ENCODE assay signal across 8 mouse cellular contexts in genomic region chr16:91561099-91561498, GRCm38 (mm10). TPM values are rescaled to one million over a fixed set of nuclear protein-coding genes. Genes with fewer than 3 reads are reported as not detected.
DNase-seq lines count a peak whose midpoint lies in the region; ATAC-seq and TF ChIP-seq lines count a peak whose summit lies in the region.

No protein-coding gene starts in this region.

- no peak overlapping the region for H3K9ac ChIP-seq in forebrain, embryonic 14.5 days (ENCODE audit: low read length)

- no peak overlapping the region for H3K4me2 ChIP-seq in forebrain, embryonic 14.5 days (ENCODE audit: low read length)

- peak; percentile 48; the same call in 1 of the 2 replicates for ATAC-seq in forebrain, embryonic 14.5 days

- peaks cover 66% of the 10 kb centered on the region for H3K79me2 ChIP-seq in macrophage (ENCODE audit: inconsistent target)

- H3K36me3 ChIP-seq in forebrain, embryonic 14.5 days (ENCODE audit: control insufficient read depth, insufficient read depth, low read length) = peaks cover 33% of the 10 kb centered on the region
- peaks cover 69% of the 10 kb centered on the region for H3K36me3 ChIP-seq in macrophage (ENCODE audit: inconsistent target)

- no peaks in the 10 kb centered on the region for H3K27me3 ChIP-seq in forebrain, embryonic 14.5 days (replicated peaks; ENCODE audit: control insufficient read depth, insufficient read depth, low read length)

- no peak overlapping the region for H3K4me3 ChIP-seq in gastrocnemius, adult 2 months
- no peak overlapping the region for H3K4me3 ChIP-seq in forebrain, embryonic 14.5 days (ENCODE audit: low read depth, low read length)
- no peak overlapping the region for H3K4me3 ChIP-seq in macrophage (ENCODE audit: inconsistent target)

- H3K9me3 ChIP-seq in forebrain, embryonic 14.5 days (replicated peaks; ENCODE audit: control insufficient read depth, low read length) = no peaks in the 10 kb centered on the region

- H3K4me1 ChIP-seq in forebrain, embryonic 14.5 days (ENCODE audit: control insufficient read depth, insufficient read depth, low read length) = no peaks in the 10 kb centered on the region

- H3K27ac ChIP-seq in gastrocnemius, adult 2 months = no peak overlapping the region
- H3K27ac ChIP-seq in forebrain, embryonic 14.5 days (ENCODE audit: low read depth, low read length) = no peak overlapping the region
- H3K27ac ChIP-seq in macrophage = peak overlapping the region; percentile 73

- TF ChIP-seq CTCF in gastrocnemius, adult 2 months (IDR thresholded peaks at IDR 0.05) = peak; percentile 63

- peak; percentile 46 for DNase-seq in gastrocnemius, adult 2 months
- DNase-seq in gastrocnemius, postnatal 25 days = no peak
- peak; percentile 21 for DNase-seq in thymus, postnatal 0 days (ENCODE audit: low spot score)
- no peak for DNase-seq in thymus, adult 18-20 months
- DNase-seq in forebrain, embryonic 14.5 days (ENCODE audit: low spot score) = peak; percentile 41
- no peak for DNase-seq in urinary bladder, adult 18-20 months (ENCODE audit: low spot score in 2 of 2)
- no peak for DNase-seq in urinary bladder, postnatal 10 days (ENCODE audit: low spot score)

- 59% methylated on average over 9 of the region's 9 CpGs for WGBS in forebrain, embryonic 14.5 days
- 62% methylated on average over 9 of the region's 9 CpGs for WGBS in macrophage (ENCODE audit: missing documents)

- intact Hi-C loops in gastrocnemius, adult 2 months (cut with DNase I) = loop anchor here (1.0 to 10.0 kb wide), 2 partner anchors 49 to 206 kb away; no protein-coding TSS in a partner anchor

RNA-seq across cellular contexts. Expression of gene Ifngr2, which starts 14.2 kb away (rescaled TPM):
- 10 to 100 TPM; 55.2 to 55.5 TPM for total RNA-seq in gastrocnemius, adult 2 months (2021)
- total RNA-seq in gastrocnemius, postnatal 25 days (2021) = 10 to 100 TPM; 50.5 to 71.4 TPM
- 38.1 and 41.6 TPM in 2 replicates for polyA plus RNA-seq in thymus, postnatal 0 days (2015; fragmentation: Nextera tagmentation; extraction: Ambion mirVana)
- polyA plus RNA-seq in forebrain, embryonic 14.5 days (2014; fragmentation: Nextera tagmentation; extraction: Ambion mirVana) = 77.3 and 100 TPM in 2 replicates
- 10 to 100 TPM; 29.9 to 65.9 (median 45.2) TPM for total RNA-seq in macrophage (2018; cell fraction: chromatin; rRNA removed)
- 100 to 1,000 TPM in 21 of 26 experiments, 10 to 100 TPM in 5; 91.2 to 131 (median 118) TPM for total RNA-seq in macrophage (2018; cell fraction: cytosol; rRNA removed)
- total RNA-seq in macrophage (2018; cell fraction: nucleus; rRNA removed) = 100 to 1,000 TPM in 3 of 26 experiments, 10 to 100 TPM in 23; 53.5 to 110 (median 76.6) TPM
- 53.8 to 84.8 TPM (median 83.9 TPM) in 3 replicates for polyA plus RNA-seq in macrophage (2018)

RNA-seq across cellular contexts. Expression of gene Tmem50b, which starts 36.5 kb away (rescaled TPM):
- 10 to 100 TPM; 16.0 to 17.7 TPM for total RNA-seq in gastrocnemius, adult 2 months (2021)
- 10 to 100 TPM; 18.2 to 18.5 TPM for total RNA-seq in gastrocnemius, postnatal 25 days (2021)
- polyA plus RNA-seq in thymus, postnatal 0 days (2015; fragmentation: Nextera tagmentation; extraction: Ambion mirVana) = 33.9 and 38.5 TPM in 2 replicates
- 105 and 111 TPM in 2 replicates for polyA plus RNA-seq in forebrain, embryonic 14.5 days (2014; fragmentation: Nextera tagmentation; extraction: Ambion mirVana)
- total RNA-seq in macrophage (2018; cell fraction: chromatin; rRNA removed) = 10 to 100 TPM in 4 of 26 experiments, 1 to 10 TPM in 22; 2.1 to 25.5 (median 6.7) TPM
- total RNA-seq in macrophage (2018; cell fraction: cytosol; rRNA removed) = 10 to 100 TPM; 18.3 to 42.3 (median 27.8) TPM
- total RNA-seq in macrophage (2018; cell fraction: nucleus; rRNA removed) = 10 to 100 TPM; 11.6 to 43.2 (median 22.6) TPM
- polyA plus RNA-seq in macrophage (2018) = 30.7 to 45.3 TPM (median 34.4 TPM) in 3 replicates

RNA-seq across cellular contexts. Expression of gene Dnajc28, which starts 57.7 kb away (rescaled TPM):
- 10 to 100 TPM; 15.8 to 21.8 TPM for total RNA-seq in gastrocnemius, adult 2 months (2021)
- total RNA-seq in gastrocnemius, postnatal 25 days (2021) = 10 to 100 TPM; 11.8 to 12.7 TPM
- polyA plus RNA-seq in thymus, postnatal 0 days (2015; fragmentation: Nextera tagmentation; extraction: Ambion mirVana) = 2.3 and 3.3 TPM in 2 replicates
- polyA plus RNA-seq in forebrain, embryonic 14.5 days (2014; fragmentation: Nextera tagmentation; extraction: Ambion mirVana) = 7.2 and 8.4 TPM in 2 replicates
- total RNA-seq in macrophage (2018; cell fraction: chromatin; rRNA removed) = 1 to 10 TPM in 9 of 26 experiments, under 1 TPM in 10, not detected in 7; 0.22 to 6.6 (median 0.96) TPM
- 1 to 10 TPM in 19 of 26 experiments, under 1 TPM in 7; 0.29 to 5.9 (median 1.6) TPM for total RNA-seq in macrophage (2018; cell fraction: cytosol; rRNA removed)
- total RNA-seq in macrophage (2018; cell fraction: nucleus; rRNA removed) = 1 to 10 TPM in 11 of 26 experiments, under 1 TPM in 15; 0.18 to 9.5 (median 0.78) TPM
- 1.9 to 6.9 TPM (median 5.2 TPM) in 3 replicates for polyA plus RNA-seq in macrophage (2018)

Comparison
In these comparisons a context has a peak if more than half of its experiments do, and no peak if none do; other contexts are left out.
1. DNase-seq: peak in gastrocnemius, adult 2 months (single experiment), thymus, postnatal 0 days (single experiment) and forebrain, embryonic 14.5 days (single experiment); none in gastrocnemius, postnatal 25 days (single experiment), thymus, adult 18-20 months (0 of 2), urinary bladder, adult 18-20 months (0 of 2) and urinary bladder, postnatal 10 days (single experiment).